Mouse (Mus musculus): ENCODE measurements around the gene Zfp773. TPM values are rescaled to one million over a fixed set of nuclear protein-coding genes. Genes with fewer than 3 reads are reported as not detected.

Gene Zfp773
- polyA plus RNA-seq, 1 experiment from 2014 or later = 2.3 TPM

GRCm38 (mm10) chr7:7108501-7108900 is 28.1 kb downstream of the Zfp773 start:
- no peak for ATAC-seq (ENCODE audit: insufficient number of reproducible peaks, low FRiP score, low TSS enrichment, low read depth)
- Histone ChIP-seq H3K27me3 (no peaks in the 10 kb centered on the region), H3K9ac (no peak overlapping the region), H3K9me3 (replicated peaks) (no peaks in the 10 kb centered on the region), H3K4me2 (replicated peaks) (no peak overlapping the region), H3K4me1 (no peaks in the 10 kb centered on the region), H3K36me3 (0 out of 2 replicates have a peak, but pooled peaks cover 4% of the 10 kb centered on the region), H3K27ac (replicated peaks) (no peak overlapping the region), H3K4me3 (replicated peaks) (no peak overlapping the region)
- WGBS = 91% methylated on average over 7 of the region's 7 CpGs

Other genes with a start within 250 kb of the Zfp773 start
- not detected in 2 replicates for gene Aurkc, start 141.5 kb downstream of the Zfp773 start, polyA plus RNA-seq (2015; fragmentation: Nextera tagmentation; extraction: Ambion mirVana)
- gene Zfp954, start 15.3 kb downstream of the Zfp773 start, polyA plus RNA-seq (2015; fragmentation: Nextera tagmentation; extraction: Ambion mirVana) = 13.3 and 13.4 TPM in 2 replicates
- gene Zfp418, start 34.6 kb upstream of the Zfp773 start, polyA plus RNA-seq (2015; fragmentation: Nextera tagmentation; extraction: Ambion mirVana) = 2.3 and 3.0 TPM in 2 replicates
- 10.1 and 10.3 TPM in 2 replicates for gene Zfp772, start 73.2 kb upstream of the Zfp773 start, polyA plus RNA-seq (2015; fragmentation: Nextera tagmentation; extraction: Ambion mirVana)
- 1.1 and 1.2 TPM in 2 replicates for gene Vmn2r29, start 110.6 kb upstream of the Zfp773 start, polyA plus RNA-seq (2015; fragmentation: Nextera tagmentation; extraction: Ambion mirVana)
- gene Gm45844, start 141.5 kb upstream of the Zfp773 start, polyA plus RNA-seq (2015; fragmentation: Nextera tagmentation; extraction: Ambion mirVana) = 5.0 and 6.0 TPM in 2 replicates
- gene Clcn4, start 164.1 kb upstream of the Zfp773 start, polyA plus RNA-seq (2015; fragmentation: Nextera tagmentation; extraction: Ambion mirVana) = 57.0 and 57.1 TPM in 2 replicates
- gene Vmn2r30, start 200.9 kb upstream of the Zfp773 start, polyA plus RNA-seq (2015; fragmentation: Nextera tagmentation; extraction: Ambion mirVana) = not detected in 2 replicates
- not detected in 2 replicates for gene Gm45783, start 237.8 kb upstream of the Zfp773 start, polyA plus RNA-seq (2015; fragmentation: Nextera tagmentation; extraction: Ambion mirVana)